Mouse (Mus musculus) limb, embryonic 11.5 days (tissue): ENCODE results near the gene Bax. TPM values are rescaled to one million over a fixed set of nuclear protein-coding genes. Genes with fewer than 3 reads are reported as not detected.

ENCODE experiments used
- ATAC-seq: fragments of 200-750 bp; cut with Nextera tagmentation; 2 replicates; pipeline ENCODE4 v1.8.0; 2017; ENCODE audit warnings: low read depth; ENCODE audit not compliant: insufficient number of reproducible peaks, low FRiP score, low TSS enrichment
- DNase-seq: peaks from one replicate; pipeline ENCODE4 v3.0.0-alpha.2; 2015; ENCODE audit warnings: low spot score
- H3K27ac ChIP-seq: fragments of 300-500 bp; sonication (generic); replicated peaks from 2 replicates; pipeline ENCODE4 v1.5.1; 2014; ENCODE audit warnings: low read depth, mild to moderate bottlenecking, low read length
- H3K27me3 ChIP-seq: fragments of 300-500 bp; sonication (generic); 2 replicates; pipeline ENCODE4 v1.6.1; 2014; ENCODE audit warnings: mild to moderate bottlenecking, low read length, mixed read lengths; ENCODE audit not compliant: control insufficient read depth, insufficient read depth
- H3K36me3 ChIP-seq: fragments of 300-500 bp; sonication (generic); 2 replicates; pipeline ENCODE4 v1.6.1; 2014; ENCODE audit warnings: mild to moderate bottlenecking, low read length, moderate library complexity, mixed read lengths; ENCODE audit not compliant: control insufficient read depth, insufficient read depth
- H3K4me1 ChIP-seq: fragments of 300-500 bp; sonication (generic); 2 replicates; pipeline ENCODE4 v1.6.1; 2014; ENCODE audit warnings: low read length, mixed read lengths; ENCODE audit not compliant: control insufficient read depth, insufficient read depth
- H3K4me2 ChIP-seq: fragments of 300-500 bp; sonication (generic); 2 replicates; pipeline ENCODE4 v1.6.1; 2014; ENCODE audit warnings: low read depth, mild to moderate bottlenecking, moderate library complexity; ENCODE audit not compliant: severe bottlenecking
- H3K4me3 ChIP-seq: fragments of 300-500 bp; sonication (generic); 2 replicates; pipeline ENCODE4 v1.5.1; 2014; ENCODE audit warnings: low read depth, low read length
- H3K9ac ChIP-seq: fragments of 300-500 bp; sonication (generic); 2 replicates; pipeline ENCODE4 v1.6.1; 2014; ENCODE audit warnings: mild to moderate bottlenecking, low read length
- H3K9me3 ChIP-seq: fragments of 300-500 bp; sonication (generic); 2 replicates; pipeline ENCODE4 v1.6.1; 2016; ENCODE audit warnings: low read length; ENCODE audit not compliant: control insufficient read depth
- WGBS: fragments of 180-500 bp; shearing (Covaris S2); extraction: QIAGEN DNeasy Blood & Tissue Kit; methylation state at CpG from one replicate; pipeline ENCODE4 v1.1.7; 2014; 5-methylcytosine and 5-hydroxymethylcytosine counted together
- polyA plus RNA-seq: library from polyadenylated mRNA; unstranded; fragments of >200 nt; fragmentation: Nextera tagmentation; extraction: Ambion mirVana; gene quantifications from 2 replicates; pipeline ENCODE4 v1.2.1, GENCODE M21; 2014

The Bax gene
- polyA plus RNA-seq, 1 experiment from 2014 or later = 186 TPM

DNA sequence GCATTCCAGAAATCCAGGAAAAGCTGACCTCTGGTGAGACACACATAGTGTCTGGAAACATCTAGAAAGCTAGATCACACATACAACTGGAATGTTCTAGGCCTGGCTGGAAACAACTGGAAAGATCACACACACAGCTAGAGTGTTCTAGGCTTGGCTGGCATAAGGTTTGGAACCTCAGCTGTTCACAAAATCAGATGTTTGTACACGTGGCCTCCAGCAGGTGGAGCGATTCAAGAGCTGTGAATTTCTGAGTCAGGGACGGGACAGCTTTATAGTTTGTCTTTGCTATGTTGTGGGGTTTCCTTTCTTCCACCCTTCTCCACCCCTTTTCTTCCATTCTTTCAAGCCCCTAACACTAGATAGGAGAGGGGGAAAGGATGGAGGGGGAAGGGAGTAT, 10.3 kb upstream of the Bax start:
- Histone ChIP-seq H3K27me3 (no peaks in the 10 kb centered on the region), H3K4me2 (no peak overlapping the region), H3K9me3 (no peaks in the 10 kb centered on the region), H3K4me3 (no peak overlapping the region), H3K9ac (no peak overlapping the region), H3K4me1 (no peaks in the 10 kb centered on the region), H3K36me3 (no peaks in the 10 kb centered on the region), H3K27ac (no peak overlapping the region)
- WGBS = 13% methylated on average over 3 of the region's 3 CpGs
- ATAC-seq = no peak
- peak; percentile 67 for DNase-seq

DNA sequence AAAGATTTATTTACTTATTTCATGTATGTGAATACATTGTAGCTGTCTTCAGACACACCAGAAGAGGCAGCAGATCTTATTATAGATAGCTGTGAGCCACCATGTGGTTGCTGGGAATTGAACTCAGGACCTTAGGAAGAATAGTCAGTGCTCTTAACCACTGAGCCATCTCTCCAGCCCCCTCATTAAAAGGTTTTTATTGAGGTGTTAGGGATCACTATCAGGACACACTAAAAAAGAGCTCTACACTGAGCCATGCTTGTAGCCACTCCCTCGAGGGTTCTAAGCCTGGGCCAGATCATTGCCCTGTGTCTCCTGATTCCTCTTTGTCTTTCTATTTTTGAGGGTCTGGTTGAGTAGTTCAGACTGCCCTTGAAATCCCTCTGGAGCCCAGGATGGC, 9.8 kb upstream of the Bax start:
- ATAC-seq (no peak), DNase-seq (no peak)
- Histone ChIP-seq H3K4me3 (no peak overlapping the region), H3K27ac (no peak overlapping the region), H3K9ac (no peak overlapping the region), H3K9me3 (no peaks in the 10 kb centered on the region), H3K36me3 (no peaks in the 10 kb centered on the region), H3K4me2 (no peak overlapping the region), H3K4me1 (no peaks in the 10 kb centered on the region), H3K27me3 (no peaks in the 10 kb centered on the region)
- WGBS = 65% methylated on average over 1 of the region's 1 CpGs

DNA sequence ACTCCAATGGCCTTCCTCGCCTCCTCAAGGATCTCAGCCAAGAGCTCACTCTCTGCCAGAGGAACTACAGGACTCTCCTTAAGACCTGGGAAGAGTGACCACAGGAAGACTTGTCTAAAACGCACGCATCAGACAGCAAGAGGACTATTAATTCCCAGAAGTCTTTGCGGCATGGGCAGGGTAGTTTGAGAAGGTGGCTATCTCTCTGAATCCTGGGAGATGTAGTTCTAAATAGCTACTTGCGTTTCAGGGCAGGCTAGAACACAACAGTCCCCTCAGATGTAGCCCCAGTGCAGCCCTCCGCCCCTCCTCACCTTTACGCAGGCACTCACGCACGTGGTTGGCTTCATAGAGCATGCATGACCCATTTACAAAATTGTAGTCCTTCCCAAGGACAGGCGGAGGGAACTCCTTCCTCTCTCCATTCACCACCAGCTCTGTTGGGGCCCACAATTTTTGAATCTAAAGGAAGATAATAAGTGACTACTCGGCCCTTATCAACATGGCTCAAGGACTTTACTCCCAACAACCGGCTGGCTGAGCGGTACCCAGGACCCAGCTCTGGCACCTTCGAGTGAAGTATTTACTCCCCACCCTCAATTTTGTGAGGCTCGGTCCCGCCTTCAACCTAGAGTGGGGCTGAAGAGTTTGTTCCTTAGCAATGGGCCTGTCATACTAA, 8.7 kb upstream of the Bax start:
- no peak overlapping the region for H3K9ac ChIP-seq
- no peaks in the 10 kb centered on the region for H3K36me3 ChIP-seq
- DNase-seq (no peak), ATAC-seq (no peak)
- no peak overlapping the region; the same call in 1 of the 2 replicates for H3K4me2 ChIP-seq
- H3K4me3 ChIP-seq = no peak overlapping the region
- 65% methylated on average over 16 of the region's 16 CpGs for WGBS
- no peaks in the 10 kb centered on the region for H3K4me1 ChIP-seq
- no peak overlapping the region for H3K27ac ChIP-seq
- no peaks in the 10 kb centered on the region for H3K9me3 ChIP-seq
- no peaks in the 10 kb centered on the region for H3K27me3 ChIP-seq

- no peaks in the 10 kb centered on the region for H3K27me3 ChIP-seq
- no peak overlapping the region for H3K9ac ChIP-seq
- no peak overlapping the region for H3K4me3 ChIP-seq
- no peaks in the 10 kb centered on the region for H3K36me3 ChIP-seq
- peaks cover 7% of the 10 kb centered on the region for H3K4me1 ChIP-seq
- ATAC-seq (no peak), DNase-seq (peak; percentile 80)
- H3K9me3 ChIP-seq = no peaks in the 10 kb centered on the region
- 9% methylated on average over 3 of the region's 3 CpGs for WGBS
- no peak overlapping the region for H3K27ac ChIP-seq
- no peak overlapping the region for H3K4me2 ChIP-seq
Observed at GRCm38 (mm10) chr7:45470869-45471268, 4.2 kb upstream of the Bax start.

DNA sequence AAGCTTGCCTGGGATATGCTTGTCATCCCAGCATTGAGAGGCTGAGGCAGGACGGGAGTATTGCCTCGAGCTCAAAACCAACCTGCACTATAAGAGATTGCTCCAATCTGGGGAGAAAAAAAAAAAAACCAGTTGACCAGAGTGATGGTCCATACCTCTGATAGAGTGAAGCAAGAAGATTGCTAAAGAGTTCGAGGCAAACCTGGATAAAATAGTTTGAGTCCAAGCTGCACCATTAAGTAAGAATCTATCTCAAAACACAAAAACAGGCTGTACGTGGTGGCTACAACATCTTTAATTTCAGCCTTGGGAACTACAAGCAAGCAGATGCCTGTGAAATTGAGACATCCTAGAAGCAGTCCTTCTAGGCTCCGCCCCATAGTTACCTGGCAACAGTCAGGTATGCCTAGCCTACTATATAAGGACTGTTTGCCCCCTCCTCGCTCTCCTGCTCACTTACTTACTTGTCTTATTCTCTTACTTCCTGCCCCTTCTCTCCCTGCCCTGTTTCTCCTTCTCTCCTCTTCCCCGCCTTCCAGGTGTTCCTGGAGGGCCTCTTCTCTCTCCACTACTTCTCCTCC, 482 bp upstream of the Bax start:
- Histone ChIP-seq H3K27ac (no peak overlapping the region), H3K4me1 (peaks cover 12% of the 10 kb centered on the region), H3K4me3 (peak overlapping the region; percentile 90), H3K4me2 (peak overlapping the region; percentile 94), H3K9ac (peak overlapping the region; percentile 83; the same call in 1 of the 2 replicates), H3K36me3 (peaks cover 10% of the 10 kb centered on the region), H3K9me3 (no peaks in the 10 kb centered on the region), H3K27me3 (no peaks in the 10 kb centered on the region)
- ATAC-seq = no peak; the same call in 1 of the 2 replicates
- 34% methylated on average over 7 of the region's 7 CpGs for WGBS
- DNase-seq = no peak

- Histone ChIP-seq H3K4me3 (peak overlapping the region; percentile 90), H3K9ac (peak overlapping the region; percentile 83), H3K27ac (no peak overlapping the region), H3K4me2 (peak overlapping the region; percentile 94), H3K4me1 (peaks cover 17% of the 10 kb centered on the region), H3K9me3 (no peaks in the 10 kb centered on the region), H3K36me3 (peaks cover 10% of the 10 kb centered on the region), H3K27me3 (no peaks in the 10 kb centered on the region)
- WGBS = 84% methylated on average over 9 of the region's 9 CpGs
- DNase-seq (no peak), ATAC-seq (no peak)
Observed at GRCm38 (mm10) chr7:45465549-45465948, 1.1 kb downstream of the Bax start.

GRCm38 (mm10) chr7:45465112-45465511, 1.6 kb downstream of the Bax start:
- H3K36me3 ChIP-seq = peaks cover 10% of the 10 kb centered on the region
- no peak overlapping the region for H3K27ac ChIP-seq
- no peak for ATAC-seq
- H3K4me2 ChIP-seq = no peak overlapping the region
- H3K9me3 ChIP-seq = no peaks in the 10 kb centered on the region
- peak overlapping the region; percentile 90; the same call in 1 of the 2 replicates for H3K4me3 ChIP-seq
- no peaks in the 10 kb centered on the region for H3K27me3 ChIP-seq
- no peak for DNase-seq
- WGBS = 96% methylated on average over 12 of the region's 12 CpGs
- peaks cover 17% of the 10 kb centered on the region for H3K4me1 ChIP-seq
- no peak overlapping the region for H3K9ac ChIP-seq

DNA sequence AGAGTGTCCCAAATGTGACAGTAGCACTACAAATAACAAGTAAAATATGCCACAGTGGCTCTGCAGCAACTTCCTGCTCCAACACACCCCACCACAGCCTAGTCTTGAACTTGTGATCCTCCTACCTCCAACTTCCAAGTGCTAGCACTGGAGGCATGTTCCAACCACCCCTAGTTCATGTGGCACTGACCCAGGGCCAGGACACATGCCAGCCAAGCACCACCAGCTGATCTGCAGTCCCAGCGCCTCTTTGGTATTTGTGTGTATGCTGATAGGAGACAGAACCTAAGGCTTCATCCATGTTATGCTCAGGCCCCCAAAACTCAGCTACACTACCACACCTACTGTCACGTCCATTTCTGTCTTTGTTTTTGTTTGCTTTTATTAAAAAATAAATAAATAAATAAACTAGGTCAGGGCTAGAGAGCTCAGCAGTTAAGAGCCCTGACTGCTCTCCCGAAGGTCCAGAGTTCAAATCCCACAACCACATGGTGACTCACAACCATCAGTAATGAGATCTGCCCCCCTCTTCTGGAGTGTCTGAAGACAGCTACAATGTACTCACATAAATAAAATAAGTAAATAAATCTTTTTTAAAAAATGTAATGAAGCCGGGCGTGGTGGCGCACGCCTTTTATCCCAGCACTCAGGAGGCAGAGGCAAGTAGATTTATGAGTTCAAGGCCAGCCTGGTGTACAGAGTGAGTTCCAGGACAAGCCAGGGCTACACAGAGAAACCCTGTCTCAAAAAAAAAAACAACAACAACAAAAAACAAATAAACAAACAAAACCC, 2.5 kb downstream of the Bax start:
- Histone ChIP-seq H3K4me2 (no peak overlapping the region), H3K27me3 (no peaks in the 10 kb centered on the region), H3K4me1 (peaks cover 17% of the 10 kb centered on the region), H3K4me3 (no peak overlapping the region), H3K36me3 (peaks cover 10% of the 10 kb centered on the region), H3K9me3 (no peaks in the 10 kb centered on the region), H3K9ac (no peak overlapping the region), H3K27ac (no peak overlapping the region)
- ATAC-seq = no peak
- 93% methylated on average over 7 of the region's 7 CpGs for WGBS
- no peak for DNase-seq
